Mouse (Mus musculus) stomach, embryonic 16.5 days (tissue): Measurements from ENCODE around the gene Rnf220. TPM values are rescaled to one million over a fixed set of nuclear protein-coding genes. Genes with fewer than 3 reads are reported as not detected.

Source experiments
- polyA plus RNA-seq: library from polyadenylated mRNA; unstranded; fragments of >200 nt; fragmentation: Nextera tagmentation; extraction: Ambion mirVana; gene quantifications from 2 replicates; pipeline ENCODE4 v1.2.1, GENCODE M21; 2015

Gene Rnf220
- polyA plus RNA-seq, 1 experiment from 2014 or later = 46.5 TPM

Other genes with a start within 250 kb of the Rnf220 start
- gene Tmem53, start 245.1 kb downstream of the Rnf220 start, polyA plus RNA-seq = 14.2 and 14.6 TPM in 2 replicates
- 0.32 and 0.61 TPM in 2 replicates for gene Armh1, start 244.9 kb downstream of the Rnf220 start, polyA plus RNA-seq
- gene Eri3, start 53.3 kb upstream of the Rnf220 start, polyA plus RNA-seq = 89.6 and 106 TPM in 2 replicates
- 40.2 and 42.8 TPM in 2 replicates for gene Dmap1, start 185.2 kb upstream of the Rnf220 start, polyA plus RNA-seq
- gene Gm12845, start 227.4 kb upstream of the Rnf220 start, polyA plus RNA-seq = not detected in 2 replicates